Comparison of ENCODE assay signal across 8 mouse cellular contexts in the genomic region with DNA sequence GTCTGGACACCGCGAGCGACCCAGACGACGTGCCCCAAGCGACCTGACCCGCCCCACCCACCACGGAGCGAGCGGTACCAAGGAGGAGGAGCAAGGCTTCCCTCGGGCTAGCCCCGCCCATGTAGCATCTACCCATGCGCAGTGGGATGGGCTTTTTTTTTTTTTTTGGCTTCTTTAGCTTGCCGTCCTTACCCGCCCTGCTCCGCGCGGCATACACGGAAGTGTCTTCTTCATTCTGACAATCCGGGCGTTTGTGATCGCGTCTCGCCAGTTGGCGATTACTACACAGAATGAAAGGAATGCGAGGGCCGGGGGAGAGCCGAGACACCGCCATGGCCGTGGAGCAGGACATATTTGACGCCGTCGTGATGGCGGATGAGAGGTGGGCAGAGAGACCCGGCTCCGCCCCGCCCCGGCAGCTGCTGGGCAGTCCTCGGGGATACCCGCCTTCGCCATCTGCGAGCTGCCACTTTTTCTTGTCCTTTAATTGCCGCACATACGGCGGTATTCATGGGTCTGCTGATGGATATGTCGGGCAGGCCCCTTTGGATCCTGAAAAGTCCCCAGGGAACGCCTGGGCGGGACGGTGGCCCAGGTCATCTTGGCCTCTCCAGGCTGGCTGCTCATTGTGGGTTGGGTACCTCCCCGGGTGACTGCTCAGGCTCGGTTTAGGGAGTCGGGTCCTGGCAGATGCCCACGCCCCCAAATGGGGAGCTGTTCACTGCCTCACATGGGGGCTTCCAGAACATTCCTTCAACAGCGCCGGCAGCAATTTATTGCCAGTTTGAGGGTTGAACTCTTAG. TPM values are rescaled to one million over a fixed set of nuclear protein-coding genes. Genes with fewer than 3 reads are reported as not detected.
DNase-seq lines count a peak whose midpoint lies in the region; ATAC-seq and TF ChIP-seq lines count a peak whose summit lies in the region.

A gene (plus strand): TSS at position 153 of the 803 bp plus-strand sequence.

- H3K4me1 ChIP-seq in cerebellum, adult 2 months (ENCODE audit: control insufficient read depth, insufficient read depth, low read length): peaks cover 10% of the 10 kb centered on the region
- peaks cover 7% of the 10 kb centered on the region; the same call in 1 of the 2 replicates for H3K4me1 ChIP-seq in forebrain, postnatal 0 days (ENCODE audit: insufficient read depth)

- H3K4me3 ChIP-seq in cerebellum, adult 2 months (replicated peaks; ENCODE audit: insufficient read depth, low read depth, low read length): peak within 1 kb of the TSS; percentile 97
- H3K4me3 ChIP-seq in forebrain, postnatal 0 days (ENCODE audit: low read depth, low read length): peak within 1 kb of the TSS; percentile 81

- TF ChIP-seq POLR2A in cerebellum, adult 2 months (IDR thresholded peaks at IDR 0.05; ENCODE audit: borderline replicate concordance, insufficient read depth, low read length): peak; percentile 63; the same call in 1 of the 2 replicates

- ATAC-seq in forebrain, postnatal 0 days: peak; percentile 97

- peak within 1 kb of the TSS; percentile 70; the same call in 1 of the 2 replicates for H3K27ac ChIP-seq in cerebellum, adult 2 months (ENCODE audit: insufficient read depth, low read length)
- H3K27ac ChIP-seq in forebrain, postnatal 0 days (ENCODE audit: low read depth, low read length): peak within 1 kb of the TSS; percentile 91

- peak within 1 kb of the TSS; percentile 76 for H3K9ac ChIP-seq in forebrain, postnatal 0 days

- no peak for TF ChIP-seq CTCF in cerebellum, adult 2 months (IDR thresholded peaks at IDR 0.05; ENCODE audit: borderline replicate concordance, insufficient read depth, low read depth, low read length)
- no peak for TF ChIP-seq CTCF in forebrain, postnatal 0 days (IDR thresholded peaks at IDR 0.05; ENCODE audit: low read depth)

- no peaks in the 10 kb centered on the region for H3K9me3 ChIP-seq in forebrain, postnatal 0 days (ENCODE audit: low read length)

- under 1% methylated on average over 55 of the region's 55 CpGs for WGBS in cerebellum, adult 2 months
- WGBS in forebrain, postnatal 0 days: under 1% methylated on average over 53 of the region's 55 CpGs

- H3K36me3 ChIP-seq in forebrain, postnatal 0 days (ENCODE audit: insufficient read depth): peaks cover 20% of the 10 kb centered on the region

- no peaks in the 10 kb centered on the region for H3K27me3 ChIP-seq in cerebellum, adult 2 months (ENCODE audit: control insufficient read depth, insufficient read depth, low read length)
- H3K27me3 ChIP-seq in forebrain, postnatal 0 days (ENCODE audit: insufficient read depth, low read length): no peaks in the 10 kb centered on the region

- H3K4me2 ChIP-seq in forebrain, postnatal 0 days (ENCODE audit: low read depth): peak within 1 kb of the TSS; percentile 86

- peak; percentile 93 for DNase-seq in MN1 (ENCODE audit: low spot score)
- peak; percentile 90 to 91 for DNase-seq in cerebellum, adult 2 months
- DNase-seq in forebrain, postnatal 0 days: peak; percentile 95
- DNase-seq in heart, postnatal 4 days: peak; percentile 92
- DNase-seq in layer of hippocampus, postnatal 10 days (ENCODE audit: low spot score in 2 of 2): peak; percentile 83 to 92
- peak; percentile 95 for DNase-seq in lung, postnatal 10 days
- peak; percentile 88 for DNase-seq in ovary, postnatal 36 days (ENCODE audit: low spot score)
- DNase-seq in thymus, postnatal 25 days: peak; percentile 92

RNA-seq across cellular contexts. Expression of the gene that starts here (rescaled TPM):
- polyA plus RNA-seq in cerebellum, adult 2 months (2012; rRNA removed): 38.0 and 45.8 TPM in 2 replicates
- 21.7 and 22.4 TPM in 2 replicates for total RNA-seq in forebrain, postnatal 0 days (2014; rRNA removed)
- 16.4 and 17.6 TPM in 2 replicates for polyA plus RNA-seq in forebrain, postnatal 0 days (2015; fragmentation: Nextera tagmentation; extraction: Ambion mirVana)
- 10 to 100 TPM; 13.8 to 14.8 TPM for total RNA-seq in heart, postnatal 4 days (2021)
- 10 to 100 TPM; 27.8 to 32.4 TPM for total RNA-seq in layer of hippocampus, postnatal 10 days (2021)

Comparison
In these comparisons a context has a peak if more than half of its experiments do, and no peak if none do; other contexts are left out.
1. Peak in every context shown above with its lines: DNase-seq, ATAC-seq, H3K4me3 ChIP-seq and H3K27ac ChIP-seq.